Mouse (Mus musculus) MN1 (cell line): ENCODE measurements at regions not wholly inside any gene's neighbourhood (a gene's known extent, or its start where the extent isn't known, plus 50 kb on each side); places are given as distances from the start of the nearest gene placed in this dataset.

Experiments
- DNase-seq: peaks from one replicate; pipeline ENCODE4 v3.0.0-alpha.2; 2016; ENCODE audit warnings: low spot score

GRCm38 (mm10) chr4:45713046-45713706 is 85.6 kb upstream of the Aldh1b1 start:
- DNase-seq = peak; percentile 21

- no peak for DNase-seq
Observed at GRCm38 (mm10) chr4:45703997-45704396, 94.8 kb upstream of the Aldh1b1 start.

GRCm38 (mm10) chr4:45699601-45700000 is 99.2 kb upstream of the Aldh1b1 start:
- no peak for DNase-seq

- DNase-seq = no peak
Observed at GRCm38 (mm10) chr4:45695239-45695638, 103.6 kb upstream of the Aldh1b1 start.

GRCm38 (mm10) chr4:45689991-45690916 is 108.6 kb upstream of the Aldh1b1 start:
- DNase-seq = no peak

- no peak for DNase-seq
Observed at GRCm38 (mm10) chr4:45689572-45689971, 109.2 kb upstream of the Aldh1b1 start.

- DNase-seq = no peak
Observed at GRCm38 (mm10) chr4:45688233-45688632, 110.6 kb upstream of the Aldh1b1 start.

GRCm38 (mm10) chr4:45685031-45685430 is 113.8 kb upstream of the Aldh1b1 start:
- no peak for DNase-seq

- peak; percentile 45 for DNase-seq
Observed at GRCm38 (mm10) chr4:45683205-45683604, 115.6 kb upstream of the Aldh1b1 start.

GRCm38 (mm10) chr4:45682746-45683145 is 116.1 kb upstream of the Aldh1b1 start:
- no peak for DNase-seq

GRCm38 (mm10) chr4:45676137-45676536 is 122.7 kb upstream of the Aldh1b1 start:
- no peak for DNase-seq

- no peak for DNase-seq
Observed at GRCm38 (mm10) chr4:45674291-45674690, 124.5 kb upstream of the Aldh1b1 start.

- DNase-seq = no peak
Observed at GRCm38 (mm10) chr4:45673081-45673819, 125.6 kb upstream of the Aldh1b1 start.

- DNase-seq = peak; percentile 18
Observed at GRCm38 (mm10) chr4:45672262-45673076, 126.4 kb upstream of the Aldh1b1 start.

- DNase-seq = no peak
Observed at GRCm38 (mm10) chr4:45664372-45664771, 132.1 kb upstream of the Shb start.

GRCm38 (mm10) chr4:45657350-45657978 is 125.2 kb upstream of the Shb start:
- DNase-seq = no peak

GRCm38 (mm10) chr4:45655780-45656179 is 123.5 kb upstream of the Shb start:
- no peak for DNase-seq

- DNase-seq = no peak
Observed at GRCm38 (mm10) chr4:45654804-45655155, 122.5 kb upstream of the Shb start.

- DNase-seq = no peak
Observed at GRCm38 (mm10) chr4:45654019-45654803, 121.9 kb upstream of the Shb start.

- no peak for DNase-seq
Observed at GRCm38 (mm10) chr4:45648884-45649577, 116.8 kb upstream of the Shb start.
